Mouse (Mus musculus): ENCODE results near the gene Mettl3.

- TF ChIP-seq CTCF (IDR thresholded peaks at IDR 0.05; ENCODE audit: borderline replicate concordance, insufficient read depth, low read depth, low read length), result no peak
- TF ChIP-seq POLR2A (IDR thresholded peaks at IDR 0.05; ENCODE audit: borderline replicate concordance, insufficient read depth, low read length), result no peak
These were observed 48.4 kb downstream of the Mettl3 start for GRCm38 (mm10) chr14:52256311-52257175.

Measured in cerebellum, adult 2 months (tissue).